Mouse (Mus musculus) heart, postnatal 4 days (tissue): ENCODE measurements at regions not wholly inside any gene's neighbourhood (a gene's known extent, or its start where the extent isn't known, plus 50 kb on each side); places are given as distances from the start of the nearest gene placed in this dataset.

Source experiments
- DNase-seq: peaks from one replicate; pipeline ENCODE4 v3.0.0; 2021

DNA sequence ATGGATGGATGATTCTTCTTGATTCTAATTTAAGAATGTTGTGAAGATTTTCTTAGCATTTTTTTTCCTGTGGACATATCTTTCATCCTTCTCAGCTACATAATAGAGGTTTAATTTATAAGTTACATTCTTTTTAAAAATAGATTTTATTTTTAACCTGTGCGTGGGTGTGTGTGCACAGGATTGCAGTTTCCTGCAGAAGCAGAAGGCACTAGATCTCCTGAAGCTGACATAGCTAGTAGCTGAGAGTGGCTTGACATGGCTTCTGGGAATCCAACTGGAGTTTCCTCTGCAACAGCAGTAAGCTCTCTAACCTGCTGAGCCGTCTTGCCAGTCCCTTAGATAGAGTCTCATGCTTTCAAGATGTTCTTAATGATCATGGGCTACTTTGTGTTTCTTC is 377.5 kb downstream of the Lrriq3 start:
- no peak for DNase-seq

DNA sequence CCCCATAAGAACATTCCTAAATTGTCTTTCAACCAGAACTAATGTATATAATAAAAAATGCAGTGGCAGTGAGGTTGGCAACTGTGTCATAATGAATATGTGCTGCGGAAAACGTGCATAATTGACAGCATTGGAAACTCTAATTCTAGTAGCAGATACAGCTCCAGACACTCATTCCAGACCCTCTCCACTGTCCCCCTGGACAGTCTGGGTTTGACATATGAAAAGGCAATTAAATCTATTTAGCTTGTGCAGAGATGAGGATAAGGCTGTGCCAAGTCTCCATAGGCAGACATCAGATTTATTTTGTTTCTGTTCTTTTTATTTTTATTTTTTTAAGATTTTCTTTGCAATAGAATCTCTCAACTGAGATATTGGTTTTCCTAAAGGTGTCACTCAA is 392.3 kb downstream of the Lrriq3 start:
- DNase-seq, result no peak

DNA sequence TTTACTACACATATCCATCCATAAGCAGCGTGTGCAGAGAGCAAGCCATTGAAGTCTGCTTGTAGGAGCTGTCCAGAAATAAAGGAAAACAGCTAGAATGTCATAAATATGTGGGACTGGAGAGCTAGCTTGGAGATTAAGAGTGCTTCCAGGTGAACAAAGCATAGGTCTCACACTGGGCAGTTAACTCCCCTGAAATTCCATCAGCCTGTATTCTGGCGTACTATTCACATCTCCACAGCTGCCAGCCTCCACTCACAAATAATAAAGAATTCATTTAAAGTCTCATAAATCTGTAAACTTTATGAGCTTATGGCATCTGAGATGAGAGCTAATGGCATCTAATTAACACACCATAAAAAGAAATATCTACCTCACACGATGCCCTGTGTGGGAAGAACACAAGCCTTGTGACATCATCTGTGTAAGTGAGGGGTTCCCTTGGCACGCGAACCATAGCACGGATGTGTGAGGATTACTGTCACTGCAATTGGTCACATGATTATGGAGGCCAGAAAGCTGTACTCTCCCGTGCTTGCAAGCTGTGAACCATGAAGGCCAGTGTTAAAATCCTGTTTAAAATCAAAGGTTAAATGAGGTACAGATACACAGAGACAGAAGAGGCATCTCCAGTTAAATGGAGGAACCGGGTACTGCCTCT is 394.8 kb downstream of the Lrriq3 start:
- no peak for DNase-seq

DNA sequence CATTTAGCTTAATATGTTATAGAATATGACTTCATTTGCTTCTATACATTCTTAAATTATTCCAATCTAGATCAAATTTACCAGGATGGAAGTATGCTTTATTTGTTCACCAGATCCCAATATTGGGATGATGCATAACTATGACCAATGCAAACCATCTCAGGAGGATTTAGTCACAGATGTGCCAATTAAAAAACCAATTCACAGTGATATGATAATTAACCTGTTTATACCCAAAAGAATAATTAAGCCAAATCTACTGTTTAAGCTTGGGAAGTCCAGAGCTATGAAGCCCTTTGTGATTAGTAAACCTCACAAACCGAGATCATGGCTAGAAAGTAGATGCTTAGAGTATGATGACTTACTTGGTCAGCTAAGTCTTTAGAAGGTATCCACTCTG is 397.4 kb downstream of the Lrriq3 start:
- no peak for DNase-seq

DNA sequence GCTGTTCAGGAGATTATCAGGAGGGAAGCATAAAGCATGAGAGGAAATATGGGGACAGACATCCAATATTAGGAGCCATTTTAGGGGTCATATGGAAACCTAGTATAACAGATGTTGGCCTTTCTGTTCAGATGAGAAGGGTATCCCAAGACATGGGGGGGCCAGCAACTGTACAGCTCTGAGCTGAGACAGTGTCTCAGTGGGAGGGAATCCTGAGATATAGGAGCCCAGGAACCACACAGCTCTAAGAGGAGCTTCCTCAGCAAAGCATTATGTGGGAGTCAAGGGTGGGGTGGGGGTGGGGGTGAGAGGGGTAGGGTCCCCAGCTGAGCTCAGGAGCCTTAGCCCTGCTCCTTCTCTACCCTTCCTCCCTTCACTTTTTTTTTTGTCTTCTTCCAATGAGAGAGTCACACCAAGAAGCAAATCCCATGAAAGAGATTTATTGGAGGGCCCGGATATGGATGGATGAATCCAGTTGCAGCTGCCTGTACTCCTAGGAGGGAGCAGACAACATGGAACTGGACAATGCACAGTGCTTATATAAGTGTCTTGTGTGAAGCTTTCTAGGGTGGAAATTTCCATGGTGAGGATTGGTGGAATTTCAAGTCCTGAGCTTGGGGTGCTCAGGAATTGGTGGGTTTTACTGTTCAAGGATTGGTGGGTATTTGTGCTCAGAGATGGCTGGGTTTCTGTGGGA is 417.1 kb downstream of the Lrriq3 start:
- no peak for DNase-seq

DNA sequence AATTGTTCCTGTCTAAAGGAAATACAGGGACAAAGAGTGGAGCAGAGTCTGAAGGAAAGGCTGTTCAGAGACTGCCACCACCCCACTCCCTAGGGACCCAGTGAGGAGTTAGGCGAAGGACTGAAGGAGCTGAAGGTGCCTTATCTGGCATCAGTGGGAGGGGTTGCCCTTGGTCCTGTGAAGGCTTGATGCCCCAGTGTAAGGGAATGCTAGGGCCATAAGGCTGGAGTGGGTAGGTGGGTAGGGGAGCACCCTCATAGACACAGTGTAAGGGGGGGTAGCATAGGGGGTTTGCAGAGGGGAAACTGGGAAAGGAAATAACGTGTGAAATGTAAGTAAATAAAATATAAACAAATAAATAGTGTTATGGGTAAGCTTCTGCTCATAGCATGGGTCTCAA is 420.7 kb downstream of the Lrriq3 start:
- DNase-seq, result no peak

DNA sequence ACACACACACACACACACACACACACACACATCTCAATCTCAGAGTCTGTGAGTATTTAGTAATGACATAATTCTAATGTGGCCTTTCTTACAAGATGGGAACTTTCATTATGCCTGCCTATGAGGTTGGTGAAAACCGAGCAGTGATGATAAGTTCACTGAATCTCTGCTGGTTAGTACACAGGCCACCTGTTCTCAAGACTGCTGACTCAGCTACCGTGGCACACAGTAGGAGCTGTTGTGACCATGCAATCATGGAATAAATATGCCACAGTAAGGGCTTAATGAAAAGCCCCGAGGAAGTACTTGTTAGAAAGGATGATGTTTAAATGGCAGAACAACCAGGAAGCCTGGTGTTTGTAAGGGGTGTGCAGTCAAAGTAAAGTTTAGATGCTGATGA is 436.1 kb downstream of the Lrriq3 start:
- no peak for DNase-seq

DNA sequence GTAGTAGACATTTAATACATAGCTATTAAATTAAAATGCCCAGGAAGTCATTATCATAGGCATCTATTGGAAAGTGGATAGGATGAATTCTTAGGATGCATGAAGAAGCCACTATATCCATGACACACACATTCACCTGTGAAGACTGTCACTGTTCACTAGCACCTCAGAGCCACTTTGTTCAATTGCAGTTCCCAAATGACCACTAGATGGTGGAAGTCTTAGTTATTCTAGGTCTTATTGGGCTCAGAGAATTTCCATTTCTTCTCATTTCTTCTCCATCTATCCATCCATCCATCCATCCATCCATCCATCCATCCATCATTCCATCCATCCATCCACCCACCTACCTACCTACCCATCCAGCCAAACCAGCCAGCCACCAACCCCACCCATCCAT is 437.6 kb downstream of the Lrriq3 start:
- DNase-seq, result no peak

DNA sequence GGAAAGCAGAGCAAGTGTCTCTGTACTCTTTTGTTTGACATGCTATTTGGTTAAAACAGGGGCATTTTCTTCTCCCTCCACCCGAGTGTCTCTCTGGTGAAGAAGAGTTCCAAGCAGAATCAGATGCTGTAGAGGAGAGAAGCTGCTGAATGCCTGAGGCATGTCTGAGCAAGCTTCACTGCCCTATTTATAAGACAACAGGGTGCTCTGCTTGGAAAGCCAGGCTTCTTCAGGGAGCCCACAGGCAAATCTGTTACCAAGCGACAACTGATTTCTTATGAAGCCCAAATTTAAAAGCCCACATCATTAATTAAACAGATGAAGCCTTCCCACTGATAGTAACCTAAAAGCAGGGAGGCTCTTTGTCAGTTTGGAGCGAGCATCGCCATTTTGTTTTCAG is 438.8 kb downstream of the Lrriq3 start:
- no peak for DNase-seq

DNA sequence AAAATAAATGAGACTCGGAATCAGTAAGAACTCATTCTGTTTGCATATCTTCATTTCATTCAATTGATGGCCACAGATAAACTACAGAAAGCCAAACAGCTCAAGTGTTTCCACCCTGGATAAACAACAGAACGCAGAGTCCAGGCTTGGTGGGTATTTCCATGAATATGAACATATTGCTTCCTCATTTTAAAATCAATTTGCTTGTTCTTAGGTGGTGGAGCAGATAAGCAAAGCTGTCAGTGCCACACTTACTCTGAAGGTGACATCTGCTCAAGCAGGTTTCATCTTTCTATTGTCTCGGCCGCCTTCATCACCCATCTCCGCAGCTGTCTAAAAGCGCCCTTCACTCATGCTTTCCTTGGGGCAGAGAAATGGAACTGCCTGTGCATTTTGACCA is 455.0 kb downstream of the Lrriq3 start:
- DNase-seq, result no peak

DNA sequence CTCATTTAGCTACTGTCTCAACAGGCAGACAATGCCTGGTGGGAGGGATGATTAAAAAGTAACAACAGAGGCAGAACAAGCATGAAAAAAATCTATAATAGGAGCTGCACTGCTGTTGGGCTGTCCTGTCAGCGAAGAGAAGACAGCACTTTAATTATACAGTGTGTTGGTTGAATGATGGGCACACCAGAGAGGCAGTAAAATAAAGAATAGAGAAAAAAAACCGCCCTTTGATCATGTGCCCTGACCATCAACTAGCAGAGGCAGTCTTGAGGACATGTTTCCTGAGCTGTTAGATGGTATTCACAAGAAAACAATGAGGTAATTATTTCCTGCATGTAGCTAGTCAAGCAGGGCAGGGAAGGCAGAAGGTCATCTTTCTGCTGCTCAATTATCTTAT is 483.9 kb downstream of the Lrriq3 start:
- DNase-seq, result no peak

DNA sequence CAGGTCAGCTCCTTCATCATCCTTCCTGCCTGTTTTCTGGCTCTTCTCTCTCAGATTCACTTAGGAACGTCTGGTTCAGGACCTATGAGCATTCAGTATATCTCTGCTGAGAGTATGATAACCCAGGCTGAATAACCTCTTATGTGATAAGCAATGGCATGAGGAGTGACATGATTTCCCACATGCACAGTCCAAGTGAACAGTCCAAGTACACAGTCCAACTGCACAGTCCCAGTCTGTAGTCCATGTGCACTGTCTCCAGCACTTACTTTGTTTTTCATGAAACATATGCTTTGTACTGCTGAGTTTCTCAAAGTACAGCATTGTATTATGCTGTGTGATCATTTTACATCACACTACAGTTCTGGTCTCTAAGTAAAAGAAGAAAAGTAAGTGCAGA is 510.8 kb downstream of the Lrriq3 start:
- no peak for DNase-seq
